Comparison of ENCODE assay signal across 10 mouse cellular contexts in genomic region chr19:34846508-34847038, GRCm38 (mm10). TPM values are rescaled to one million over a fixed set of nuclear protein-coding genes. Genes with fewer than 3 reads are reported as not detected.
DNase-seq lines count a peak whose midpoint lies in the region; ATAC-seq lines count a peak whose summit lies in the region.
"Had no signal": no experiment of that assay in that cellular context is flagged by ENCODE, and none has a peak within 500 bp of the region (broad histone marks: within the 10 kb centered on the region; RNA-seq: fewer than 3 reads in every experiment).

No protein-coding gene starts in this region.

- WGBS in heart, embryonic 15.5 days = 43% methylated on average over 12 of the region's 12 CpGs

- no peak overlapping the region for H3K4me3 ChIP-seq in heart, embryonic 15.5 days
- peak overlapping the region; percentile 87 for H3K4me3 ChIP-seq in megakaryocyte, embryonic 14.5 days (replicated peaks)
- H3K4me3 ChIP-seq: midbrain, embryonic 12.5 days had no signal

- no peak for ATAC-seq in heart, embryonic 15.5 days (replicated peaks; ENCODE audit: insufficient number of reproducible peaks, insufficient read depth, low FRiP score, low read depth)
- peak; percentile 74 for ATAC-seq in inflammation-experienced regulatory T-cells, adult 6 months

- no peak for DNase-seq in heart, adult 8-10 months (ENCODE audit: low spot score)
- peak; percentile 74 for DNase-seq in CD4-positive helper T cell, adult 2 months (ENCODE audit: low read depth, low spot score)
- DNase-seq in retina, embryonic 14.5 days (ENCODE audit: low spot score) = no peak
- no peak for DNase-seq in right cerebral cortex, adult 2 months (ENCODE audit: low spot score in 2 of 2)
- no peak for DNase-seq in urinary bladder, adult 2 months (ENCODE audit: low spot score)

- H3K27ac ChIP-seq in heart, embryonic 15.5 days = no peak overlapping the region
- H3K27ac ChIP-seq: hindbrain, embryonic 14.5 days; midbrain, embryonic 12.5 days had no signal

- H3K4me1 ChIP-seq in heart, embryonic 15.5 days (replicated peaks) = peaks cover 36% of the 10 kb centered on the region
- peaks cover 74% of the 10 kb centered on the region for H3K4me1 ChIP-seq in megakaryocyte, embryonic 14.5 days

- H3K27me3 ChIP-seq in heart, embryonic 15.5 days = no peaks in the 10 kb centered on the region
- H3K27me3 ChIP-seq in megakaryocyte, embryonic 14.5 days (replicated peaks) = no peaks in the 10 kb centered on the region
- H3K27me3 ChIP-seq: midbrain, embryonic 12.5 days had no signal

- peak overlapping the region; percentile 16; the same call in 1 of the 2 replicates for H3K4me2 ChIP-seq in heart, embryonic 15.5 days
- H3K4me2 ChIP-seq: hindbrain, embryonic 14.5 days; midbrain, embryonic 12.5 days had no signal

- no peak overlapping the region for H3K9ac ChIP-seq in heart, embryonic 15.5 days
- H3K9ac ChIP-seq: hindbrain, embryonic 14.5 days; midbrain, embryonic 12.5 days had no signal

- no peaks in the 10 kb centered on the region for H3K36me3 ChIP-seq in heart, embryonic 15.5 days
- H3K36me3 ChIP-seq in megakaryocyte, embryonic 14.5 days (replicated peaks; ENCODE audit: low read length) = peaks cover 11% of the 10 kb centered on the region
- H3K36me3 ChIP-seq: midbrain, embryonic 12.5 days had no signal

- no peaks in the 10 kb centered on the region for H3K9me3 ChIP-seq in heart, embryonic 15.5 days (replicated peaks)
- no peaks in the 10 kb centered on the region for H3K9me3 ChIP-seq in megakaryocyte, embryonic 14.5 days
- H3K9me3 ChIP-seq: midbrain, embryonic 12.5 days had no signal

RNA-seq across cellular contexts. Expression of gene Pank1, which starts 32.7 kb away (rescaled TPM):
- 13.1 and 15.5 TPM in 2 replicates for polyA plus RNA-seq in heart, embryonic 15.5 days (2015; fragmentation: Nextera tagmentation; extraction: Ambion mirVana)
- 10 to 100 TPM; 40.7 to 48.9 (median 45.0) TPM for total RNA-seq in heart, adult 8-10 months (2022)
- polyA plus RNA-seq in inflammation-experienced regulatory T-cells, adult 6 months (2017; shearing (Covaris generic)) = under 1 TPM; 0.35 to 0.83 (median 0.52) TPM
- polyA plus RNA-seq in megakaryocyte, embryonic 14.5 days (2012; ENCODE audit: insufficient read depth, low replicate concordance) = 0.79 and 1.5 TPM in 2 replicates
- 1.4 and 3.2 TPM in 2 replicates for polyA plus RNA-seq in urinary bladder, adult 2 months (2012; rRNA removed)
